Mouse (Mus musculus) gastrocnemius, postnatal 14 days (tissue): Measurements from ENCODE around the gene Rnf123. TPM values are rescaled to one million over a fixed set of nuclear protein-coding genes. Genes with fewer than 3 reads are reported as not detected.

Source experiments
- DNase-seq: peaks from one replicate; pipeline ENCODE4 v3.0.0; 2021; ENCODE audit warnings: mixed read lengths
- intact Hi-C: fragments of 180-260 bp; cut with DNase I; formaldehyde crosslinking; loops from one replicate; pipeline ENCODE4 v1.15.1; 2025; ENCODE audit warnings: low total_unique reads
- long read RNA-seq, 2 experiments: library from polyadenylated mRNA; stranded (forward); transcript quantifications; one replicate each; pipeline ENCODE4 v2.0.0; 2021
- total RNA-seq, 2 experiments: library from RNA; stranded (reverse); gene quantifications; 2 replicates each; pipeline ENCODE4 v1.2.3; 2021

The Rnf123 gene
- 100 to 1,000 TPM; 154 to 161 TPM for total RNA-seq
- long read RNA-seq, experiment 1, full-length matches to known transcripts: 47 of 147 reads
- long read RNA-seq, experiment 1, partial matches to known transcripts: 43 of 147 reads
- long read RNA-seq, experiment 1, other reads (novel, unspliced or antisense): 57 of 147 reads
- long read RNA-seq, experiment 2, full-length matches to known transcripts: 77 of 201 reads
- long read RNA-seq, experiment 2, partial matches to known transcripts: 55 of 201 reads
- long read RNA-seq, experiment 2, other reads (novel, unspliced or antisense): 69 of 201 reads

GRCm38 (mm10) chr9:108082988-108083431 lies at the start of gene Rnf123:
Rnf123 (minus strand) TSS chr9:108083346.
- intact Hi-C loops: no loop called here
- no peak for DNase-seq

- DNase-seq: no peak
- intact Hi-C loops: no loop called here
Observed at GRCm38 (mm10) chr9:108132373-108132772, 49.2 kb upstream of the Rnf123 start.

- intact Hi-C loops: no loop called here
- no peak for DNase-seq
Observed at GRCm38 (mm10) chr9:108131502-108131901, 48.4 kb upstream of the Rnf123 start.

- intact Hi-C loops: no loop called here
Observed at GRCm38 (mm10) chr9:108129042-108129948, 46.1 kb upstream of the Rnf123 start.

GRCm38 (mm10) chr9:108128248-108128647 lies 45.1 kb upstream of the Rnf123 start:
- DNase-seq: no peak
- intact Hi-C loops: no loop called here

More at GRCm38 (mm10) chr9:108129042-108129948, 46.1 kb upstream of the Rnf123 start:
- no peak for DNase-seq

GRCm38 (mm10) chr9:108126436-108127180 lies 43.5 kb upstream of the Rnf123 start:
- intact Hi-C loops: no loop called here
- no peak for DNase-seq

- intact Hi-C loops: no loop called here
- DNase-seq: no peak
Observed at GRCm38 (mm10) chr9:108125731-108126130, 42.6 kb upstream of the Rnf123 start.

DNA sequence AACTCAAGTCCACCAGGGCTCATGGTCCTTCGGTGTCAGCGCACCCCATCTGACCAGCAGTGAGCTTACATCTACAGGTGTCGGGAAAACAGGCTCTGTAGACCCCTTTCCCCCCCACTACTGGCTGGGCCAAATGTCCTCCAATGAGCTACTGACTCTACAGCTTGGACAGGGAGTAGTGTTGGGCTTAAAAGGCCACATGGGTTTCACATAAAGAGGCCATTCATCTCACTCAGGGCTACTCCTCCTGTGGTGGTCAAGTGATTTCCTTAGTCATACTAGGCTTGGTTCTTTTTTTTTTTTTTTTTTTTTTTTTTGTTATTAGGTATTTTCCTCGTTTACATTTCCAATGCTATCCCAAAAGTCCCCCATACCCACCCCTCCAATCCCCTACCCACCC lies 40.8 kb upstream of the Rnf123 start:
- intact Hi-C loops: no loop called here
- DNase-seq: no peak

DNA sequence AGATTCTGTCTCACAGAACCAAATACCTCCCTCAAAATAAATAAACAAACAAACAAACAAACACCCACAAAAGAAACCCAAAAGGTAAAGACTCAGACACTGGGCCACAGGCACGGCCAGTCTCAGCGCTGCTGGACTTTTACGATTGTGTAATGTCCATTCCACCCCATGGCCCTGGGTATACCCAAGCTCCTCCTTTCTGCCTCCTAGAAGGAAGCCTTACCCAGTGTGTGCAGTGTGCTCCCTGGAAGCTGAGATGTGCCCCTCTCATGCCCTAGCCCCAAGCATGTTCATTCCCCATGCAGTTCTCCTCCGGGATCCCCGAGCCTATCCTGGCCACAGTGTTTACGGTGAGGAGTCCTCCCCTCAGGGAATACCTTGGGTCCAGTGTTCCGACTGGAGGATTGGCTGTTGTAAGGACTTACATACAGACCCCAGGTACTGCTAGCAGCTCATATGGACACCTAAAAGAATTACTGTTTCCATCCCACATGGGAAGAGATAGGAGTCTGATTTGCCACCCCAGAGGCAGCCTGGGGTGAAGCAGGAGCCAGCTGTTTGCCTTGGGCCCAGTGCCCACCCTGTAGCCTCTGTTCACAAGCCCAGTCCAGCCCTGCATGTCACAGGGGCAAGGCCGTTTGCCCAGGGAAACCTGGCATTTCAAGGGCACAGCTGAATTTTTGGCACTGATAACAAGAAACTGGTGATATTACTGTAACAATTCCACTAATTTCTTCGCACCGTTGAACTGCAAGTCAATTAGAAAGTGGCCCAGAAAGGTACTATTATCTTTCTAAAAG lies 38.2 kb upstream of the Rnf123 start:
- peak; percentile 64 for DNase-seq
- intact Hi-C loops: no loop called here

DNA sequence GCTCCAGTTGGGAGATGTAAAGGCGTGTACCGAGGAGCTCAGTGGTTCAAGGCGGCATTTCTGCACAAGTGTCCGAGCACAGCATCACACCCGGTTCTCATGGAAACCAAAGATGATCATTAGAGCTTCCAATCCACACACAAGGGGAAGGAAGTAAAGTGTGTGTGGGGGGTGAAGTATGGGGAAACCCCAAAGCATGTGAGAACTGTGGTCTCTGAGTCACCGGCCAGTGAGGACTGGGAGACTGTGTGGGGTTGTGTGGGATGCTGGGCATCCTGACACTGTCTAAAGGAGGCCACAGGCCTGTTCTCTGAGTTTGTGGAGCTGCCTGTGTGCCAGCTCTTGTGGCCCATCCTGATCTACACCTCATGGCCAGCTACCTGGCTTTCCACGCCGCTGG lies 37.5 kb upstream of the Rnf123 start:
- intact Hi-C loops: no loop called here
- DNase-seq: no peak

GRCm38 (mm10) chr9:108119891-108120411 lies 36.8 kb upstream of the Rnf123 start:
- peak; percentile 65 for DNase-seq
- intact Hi-C loops: no loop called here

DNA sequence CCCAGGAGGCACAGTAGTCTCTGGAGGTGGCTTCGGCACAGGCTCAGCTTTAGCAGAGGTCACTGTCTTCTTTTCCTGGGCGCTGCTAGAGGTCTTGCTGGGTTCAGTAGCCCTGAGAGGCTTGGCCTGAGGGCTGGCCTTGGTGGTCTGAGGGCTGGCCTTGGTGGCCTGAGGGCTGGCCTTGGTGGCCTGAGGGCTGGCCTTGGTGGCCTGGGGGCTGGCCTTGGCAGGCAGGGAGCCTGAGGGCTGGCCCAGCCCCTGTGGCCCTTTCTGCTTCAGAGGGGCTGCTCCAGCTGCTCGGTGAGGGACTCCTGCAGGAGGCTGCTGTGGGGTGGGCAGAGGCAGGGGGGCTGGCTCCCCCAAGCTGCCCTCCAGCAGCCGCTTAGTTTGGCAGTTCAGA lies 34.0 kb upstream of the Rnf123 start:
- intact Hi-C loops: no loop called here
- DNase-seq: no peak

GRCm38 (mm10) chr9:108115290-108116077 lies 32.3 kb upstream of the Rnf123 start:
- intact Hi-C loops: no loop called here
- no peak for DNase-seq

DNA sequence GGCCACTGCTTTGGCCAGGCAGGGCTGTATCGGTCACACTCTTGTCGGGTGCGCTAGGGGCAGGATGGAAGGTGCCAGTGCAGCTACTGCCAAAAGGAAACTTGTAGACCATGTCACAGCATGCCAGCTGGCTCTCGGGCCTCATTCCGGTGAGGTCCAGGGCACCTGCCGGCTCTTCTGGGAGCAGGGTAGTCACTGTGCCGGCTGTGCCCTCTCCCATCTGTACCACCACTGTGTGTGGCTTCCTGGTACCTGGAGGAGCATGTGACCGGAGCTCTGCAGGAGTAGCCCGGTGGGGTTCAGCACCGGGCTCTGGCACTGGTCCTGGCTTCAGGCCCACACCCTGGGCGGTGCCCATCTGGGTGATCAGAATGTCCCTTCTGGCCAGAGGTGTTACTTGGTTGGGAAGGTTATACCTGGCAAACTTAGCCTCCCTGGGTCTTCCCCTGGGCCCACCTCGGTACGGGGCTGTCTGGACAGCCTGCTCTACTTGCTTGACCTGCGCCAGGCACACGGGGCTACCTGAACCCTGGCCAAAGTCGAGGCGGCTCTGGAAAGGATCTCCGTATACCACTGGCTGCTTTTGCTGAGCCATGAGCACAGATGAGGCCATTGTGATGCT lies 29.7 kb upstream of the Rnf123 start:
- intact Hi-C loops: no loop called here
- peak; percentile 77 for DNase-seq

GRCm38 (mm10) chr9:108111593-108112121 lies 28.5 kb upstream of the Rnf123 start:
- DNase-seq: no peak
- intact Hi-C loops: no loop called here

GRCm38 (mm10) chr9:108111101-108111592 lies 28.0 kb upstream of the Rnf123 start:
- no peak for DNase-seq
- intact Hi-C loops: no loop called here

- DNase-seq: no peak
- intact Hi-C loops: no loop called here
Observed at GRCm38 (mm10) chr9:108110160-108110559, 27.0 kb upstream of the Rnf123 start.
